Mouse (Mus musculus) cerebellum, postnatal 14 days (tissue): ENCODE measurements around the gene Eif3k.
"Not testable (repeated sequence)": the region's sequence is repeated elsewhere in the genome, so short reads cannot be mapped to it uniquely, and the experiment has no call there.

Experiments
- DNase-seq, 2 experiments: peaks; one replicate each; pipeline ENCODE4 v3.0.0; 2021; ENCODE audit warnings: mixed read lengths in 2 of 2

The Eif3k gene

GRCm38 (mm10) chr7:28984452-28984851, 2.8 kb upstream of the Eif3k start:
- DNase-seq, result no peak

DNA sequence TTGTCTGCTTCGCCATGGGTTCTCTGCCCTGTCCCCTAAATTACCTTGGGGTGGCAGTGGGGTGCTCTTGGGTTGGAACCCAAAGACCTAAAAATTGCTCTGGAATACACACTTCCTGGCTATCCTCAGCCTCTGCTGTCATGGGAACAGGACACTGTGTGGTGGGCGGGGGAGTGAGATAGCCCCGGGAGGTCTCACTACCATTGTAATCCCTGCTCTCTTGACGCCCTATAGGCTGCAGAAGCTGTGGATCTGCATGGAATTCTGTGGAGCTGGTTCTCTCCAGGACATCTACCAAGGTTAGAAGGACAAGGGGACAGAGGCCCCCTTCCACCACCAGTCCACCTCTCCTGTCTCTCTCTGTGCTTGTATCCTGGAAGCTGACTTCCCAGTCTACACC, 2.2 kb upstream of the Eif3k start:
- DNase-seq, result no peak

DNA sequence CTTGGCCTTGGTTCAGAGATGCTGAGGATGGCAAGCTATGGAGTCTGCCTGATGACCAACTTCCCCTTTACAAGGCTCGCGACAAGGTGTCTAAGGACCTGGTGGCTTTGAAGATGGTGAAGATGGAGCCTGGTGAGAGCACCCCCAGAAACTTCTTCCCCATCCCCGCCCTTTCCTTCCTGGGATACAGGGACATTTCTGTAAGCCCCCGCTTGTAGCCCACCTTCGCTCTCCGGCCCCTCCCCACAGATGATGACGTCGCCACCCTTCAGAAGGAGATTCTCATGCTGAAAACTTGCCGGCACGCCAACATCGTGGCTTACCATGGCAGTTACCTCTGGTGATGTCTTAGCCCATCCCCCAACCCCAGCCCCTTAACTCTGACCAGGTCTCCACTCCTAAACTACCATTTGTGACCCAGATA, 1.5 kb upstream of the Eif3k start:
- DNase-seq, result peak; percentile 28 to 30

GRCm38 (mm10) chr7:28982274-28983013, 780 bp upstream of the Eif3k start:
- DNase-seq, result peak; percentile 24 to 26

DNA sequence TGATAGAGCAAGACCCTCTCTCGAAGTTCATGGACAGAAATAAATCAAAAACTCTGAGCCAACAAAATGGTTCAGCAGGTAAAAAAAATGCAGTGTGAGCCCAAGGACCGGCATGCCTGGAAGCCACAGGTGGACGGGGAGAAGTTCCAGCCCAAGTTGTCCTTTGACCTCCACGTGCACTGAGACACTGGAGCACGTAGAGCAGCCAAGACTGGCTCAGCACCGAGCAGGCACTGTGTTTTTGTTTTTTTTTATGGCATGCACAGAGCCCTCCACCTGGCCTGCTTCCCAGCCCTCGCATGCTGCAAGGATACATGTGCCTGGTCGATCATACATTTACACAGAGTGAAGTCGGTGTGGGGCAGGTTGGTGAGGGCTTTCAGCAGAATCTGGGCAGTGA, 4.1 kb downstream of the Eif3k start:
- no peak for DNase-seq

- DNase-seq, result peak in 1 of 2 experiments; percentile 37
Measured at GRCm38 (mm10) chr7:28973025-28973424, 8.6 kb downstream of the Eif3k start.

DNA sequence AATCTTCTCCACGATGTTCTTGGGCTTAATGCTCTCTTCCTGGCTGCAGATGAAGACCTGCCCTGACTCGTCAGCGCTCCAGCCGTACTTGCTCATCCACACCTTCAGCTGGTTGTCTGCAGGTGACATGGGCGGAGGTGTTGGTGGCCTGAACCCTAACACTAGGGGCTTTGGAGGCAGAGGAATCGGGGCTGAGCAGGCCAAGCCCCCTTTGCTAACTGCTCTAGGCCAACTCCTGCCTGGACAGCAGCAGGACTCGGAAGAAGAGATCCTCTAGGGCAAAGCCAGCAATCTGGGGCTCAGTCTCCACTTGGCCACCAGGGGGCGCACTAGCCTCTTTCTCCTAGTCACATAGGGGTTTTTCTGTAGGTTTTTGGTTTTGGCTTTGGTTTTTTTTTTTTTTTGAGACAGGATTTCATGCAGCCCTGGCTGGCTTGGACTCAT, 9.1 kb downstream of the Eif3k start:
- DNase-seq, result peak; percentile 84 to 93

DNA sequence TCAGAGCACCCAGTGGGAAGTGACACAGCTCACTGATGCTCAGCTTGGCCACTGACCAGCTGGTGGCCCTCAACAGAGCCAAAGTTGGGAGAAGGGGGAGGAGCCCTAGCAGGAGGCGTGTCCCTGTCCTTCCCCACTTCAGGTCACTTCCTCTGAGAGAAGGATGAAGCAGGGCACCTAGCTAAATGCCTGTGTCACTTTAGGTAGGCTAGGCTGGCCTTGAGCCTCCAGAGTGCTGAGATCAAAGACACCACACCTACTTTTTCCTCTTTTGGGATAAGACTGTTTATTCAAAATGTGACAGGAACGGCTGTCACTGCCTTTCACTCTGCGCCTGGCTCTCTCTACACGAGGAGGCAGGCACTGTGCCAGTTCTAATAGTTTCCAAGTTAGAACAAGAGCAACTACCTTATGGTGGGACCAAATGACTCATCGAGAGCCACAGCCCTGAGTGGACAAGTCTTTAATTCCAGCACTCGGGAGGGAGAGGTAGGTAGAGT, 9.8 kb downstream of the Eif3k start:
- DNase-seq, result no peak

GRCm38 (mm10) chr7:28971029-28971428, 10.6 kb downstream of the Eif3k start:
- no peak for DNase-seq

GRCm38 (mm10) chr7:28969672-28970394, 11.8 kb downstream of the Eif3k start:
- no peak for DNase-seq

GRCm38 (mm10) chr7:28969271-28969670, 12.4 kb downstream of the Eif3k start:
- DNase-seq, result no peak

GRCm38 (mm10) chr7:28968120-28968519, 13.5 kb downstream of the Eif3k start:
- DNase-seq, result not testable (repeated sequence)

DNA sequence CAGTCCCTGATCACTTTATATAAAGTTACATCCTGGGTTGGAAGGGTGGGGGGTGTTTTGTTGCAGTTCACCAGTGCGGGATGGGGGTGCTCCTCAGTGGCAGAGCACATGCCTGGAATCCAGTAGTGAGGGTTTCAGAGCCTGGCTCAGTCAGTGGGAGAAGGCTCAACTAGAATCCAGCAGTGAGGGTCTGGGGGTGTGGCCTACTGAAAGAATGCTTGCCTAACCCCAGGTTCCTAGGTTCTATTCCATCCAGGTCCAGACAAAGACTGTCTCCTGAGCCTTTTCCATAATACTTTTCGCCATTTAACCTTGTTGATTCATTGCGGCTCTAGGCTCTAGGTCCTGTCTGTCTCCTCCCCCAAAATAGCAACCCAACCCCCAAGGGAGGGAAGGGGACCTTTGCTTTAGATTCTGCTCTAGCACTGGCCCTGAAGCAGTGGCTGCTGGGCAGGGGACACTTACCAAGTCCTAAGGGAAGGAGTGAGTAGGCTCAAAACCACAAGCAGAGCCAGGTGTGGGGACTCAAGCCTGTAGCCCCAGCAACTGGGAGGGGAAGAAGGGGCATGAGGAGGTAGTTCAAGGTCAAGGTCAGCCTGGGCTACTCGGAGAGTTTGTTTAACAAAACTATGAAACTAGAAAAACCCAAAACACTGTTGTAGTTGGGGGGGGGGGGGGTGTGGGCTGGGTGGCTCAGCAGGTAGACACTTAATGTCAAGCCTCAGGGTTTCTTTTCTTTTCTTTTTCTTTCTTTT, 14.7 kb downstream of the Eif3k start:
- DNase-seq, result no peak

GRCm38 (mm10) chr7:28966181-28966580, 15.5 kb downstream of the Eif3k start:
- no peak for DNase-seq

DNA sequence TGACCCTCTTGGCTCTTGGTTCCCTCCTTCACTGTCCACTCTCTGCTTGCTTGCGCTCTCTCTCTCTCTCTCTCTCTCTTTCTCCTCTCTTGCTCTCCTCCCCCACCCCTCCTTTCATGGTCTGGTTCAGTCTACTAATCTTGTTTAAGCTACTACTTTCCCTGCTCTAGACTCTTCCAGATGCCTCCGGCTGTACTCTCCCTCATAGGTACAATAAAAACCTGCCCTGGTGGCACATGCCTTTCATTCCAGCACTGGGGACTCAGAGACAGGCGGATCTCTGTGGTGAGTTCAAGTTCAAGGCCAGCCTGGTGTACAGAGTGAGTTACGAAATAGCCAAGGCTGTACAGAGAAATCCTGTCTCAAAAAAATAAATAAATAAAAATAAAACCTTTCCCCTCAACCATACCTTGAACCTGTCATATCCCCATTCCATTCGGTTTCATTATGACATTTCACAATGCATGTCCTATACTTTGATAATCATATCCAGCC, 16.3 kb downstream of the Eif3k start:
- DNase-seq, result no peak

DNA sequence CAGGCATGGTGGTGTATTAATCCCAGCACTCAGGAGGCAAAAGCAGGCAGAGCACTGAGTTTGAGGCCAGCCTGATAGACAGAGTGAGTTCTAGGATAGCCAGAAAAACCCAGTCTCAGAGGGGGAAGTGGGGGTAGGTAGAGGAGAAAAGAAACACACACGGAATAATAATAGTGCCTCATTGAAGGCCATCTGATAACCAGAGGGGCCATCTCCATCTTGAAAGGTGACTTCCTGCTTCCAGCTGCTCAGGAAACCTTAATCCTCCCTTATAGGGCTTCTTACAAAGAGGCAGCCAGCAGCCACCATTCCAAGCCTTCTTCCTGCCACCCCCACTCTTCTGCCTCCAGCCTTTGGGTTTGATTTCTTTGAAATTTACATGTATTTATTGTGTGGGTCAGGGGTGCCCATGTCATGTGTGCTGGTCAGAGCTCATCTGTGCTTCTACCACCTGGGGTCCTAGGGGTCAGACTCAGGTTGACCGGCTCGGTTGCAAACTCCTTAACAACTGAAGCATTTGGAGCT, 18.2 kb downstream of the Eif3k start:
- no peak for DNase-seq

DNA sequence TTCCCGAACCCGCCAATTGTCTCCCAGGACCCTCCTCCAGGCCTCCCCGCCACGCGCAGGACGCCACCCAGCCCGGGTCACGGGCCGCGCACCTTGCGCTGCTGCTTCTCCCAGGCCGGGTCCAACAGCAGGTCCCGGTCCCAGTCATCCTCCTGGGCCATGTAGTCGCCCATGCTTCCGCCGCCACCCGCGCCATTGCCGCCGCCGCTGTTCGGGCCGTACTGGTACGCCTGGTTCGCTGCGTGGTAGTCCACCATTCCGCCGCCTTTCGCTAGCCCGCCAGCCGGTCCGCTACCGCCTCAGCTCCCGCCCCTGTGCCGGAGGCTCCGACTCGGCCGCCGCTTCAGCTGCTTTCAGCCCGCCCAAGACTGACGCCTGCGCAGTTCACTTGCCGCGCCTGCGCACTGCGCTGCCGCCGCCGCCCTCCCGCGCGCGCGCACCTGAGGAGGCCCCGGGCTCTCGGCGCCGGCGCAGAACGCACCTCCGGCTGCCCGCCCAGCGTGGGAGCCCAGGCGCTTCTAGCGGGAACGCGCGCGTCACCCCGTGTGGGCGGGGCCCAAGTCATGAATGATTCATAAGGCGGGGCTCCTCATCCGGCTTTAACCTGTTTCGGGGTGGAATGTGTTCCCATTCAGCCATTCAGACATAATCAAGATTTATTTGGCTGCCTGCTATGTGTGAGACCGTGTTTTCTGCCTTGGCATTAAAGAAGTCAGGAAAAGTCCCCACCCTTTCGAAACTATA, 19.6 kb downstream of the Eif3k start, which contains the start of gene Actn4:
Actn4 (minus strand) TSS at position 414 of the 744 bp plus-strand sequence.
- DNase-seq, result peak; percentile 99

DNA sequence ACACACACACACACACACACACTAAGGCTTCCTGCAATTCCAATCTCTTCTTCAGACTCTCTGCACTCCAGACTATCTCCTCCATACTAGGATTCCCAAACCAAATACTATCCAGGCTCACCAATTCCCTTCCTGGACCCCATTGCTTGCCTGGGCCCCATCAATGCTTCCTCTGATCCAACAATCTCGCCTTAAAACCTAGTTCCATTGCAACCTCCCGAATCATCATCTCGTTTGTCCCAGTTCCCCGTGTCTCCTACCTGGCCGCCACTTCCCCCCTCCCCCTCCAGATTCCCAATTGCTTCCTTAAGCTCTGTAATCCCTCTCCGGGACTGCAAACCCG, 20.1 kb downstream of the Eif3k start:
- DNase-seq, result no peak

GRCm38 (mm10) chr7:28960354-28961046, 21.2 kb downstream of the Eif3k start:
- no peak for DNase-seq

DNA sequence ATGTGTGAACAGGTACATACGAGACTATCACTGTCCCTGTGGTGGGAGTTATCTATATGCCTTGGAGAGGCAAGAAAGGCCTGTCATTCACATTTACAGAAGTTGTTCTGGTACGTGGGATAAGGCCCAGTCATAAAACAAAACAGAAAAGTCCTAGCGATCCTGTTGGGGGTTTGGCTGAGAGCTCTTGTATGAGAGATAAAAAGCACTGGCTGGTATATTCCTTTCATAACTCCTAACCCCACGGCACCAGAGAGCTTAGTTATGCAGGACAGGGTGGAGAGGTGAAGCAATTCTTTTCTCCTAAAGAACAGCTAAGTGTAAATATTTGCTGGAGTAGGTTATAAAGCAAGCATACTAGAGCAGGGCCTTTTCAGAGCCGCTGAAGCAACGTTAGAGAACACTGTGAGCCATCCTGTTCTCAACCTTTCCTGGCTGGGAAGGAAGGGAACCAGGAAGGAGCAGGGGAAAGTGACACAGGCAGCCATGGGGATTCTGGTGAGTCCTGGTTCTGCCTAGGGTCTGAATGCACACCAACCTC, 22.1 kb downstream of the Eif3k start:
- no peak for DNase-seq

DNA sequence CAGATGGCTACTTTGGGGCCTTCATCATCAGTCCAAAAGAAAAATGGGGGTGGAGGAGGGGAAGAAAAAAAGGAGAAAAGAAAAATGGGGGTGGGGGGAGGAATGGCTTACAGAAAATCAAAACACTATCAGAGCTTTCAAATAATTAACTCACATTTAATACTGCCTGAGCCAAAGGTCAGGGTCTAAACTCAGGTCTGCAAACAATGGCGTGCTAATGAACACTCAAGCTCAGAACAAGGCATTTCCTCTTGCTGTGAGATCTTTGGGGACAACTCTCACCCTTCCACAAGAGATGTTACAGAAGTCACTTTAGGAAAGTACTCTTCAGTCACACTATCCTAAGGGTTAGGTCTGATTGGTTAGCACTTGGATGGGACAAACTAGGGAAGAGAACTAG, 22.9 kb downstream of the Eif3k start:
- no peak for DNase-seq
